Mouse (Mus musculus): Measurements from ENCODE around the gene Krtcap3. TPM values are rescaled to one million over a fixed set of nuclear protein-coding genes. Genes with fewer than 3 reads are reported as not detected.

The Krtcap3 gene
- polyA plus RNA-seq, 1 experiment: 4.6 TPM

GRCm38 (mm10) chr5:31297047-31297757 is 45.7 kb downstream of the Krtcap3 start, which contains the start of gene Gckr:
Gckr (plus strand) TSS chr5:31297443.
- H3K27ac ChIP-seq (ENCODE audit: insufficient read depth, low read depth, low read length): no peak within 1 kb of the TSS
- H3K4me3 ChIP-seq (ENCODE audit: insufficient read depth, low read length): no peak within 1 kb of the TSS
- TF ChIP-seq POLR2A (IDR thresholded peaks at IDR 0.05; ENCODE audit: borderline replicate concordance, low read depth, low read length): no peak
- no peak for TF ChIP-seq CTCF (IDR thresholded peaks at IDR 0.05; ENCODE audit: low read depth, low read length)
- H3K4me1 ChIP-seq (ENCODE audit: control insufficient read depth, insufficient read depth, low read length): peaks cover 6% of the 10 kb centered on the region

GRCm38 (mm10) chr5:31297981-31298380 is 46.5 kb downstream of the Krtcap3 start:
- Histone ChIP-seq H3K4me1 (ENCODE audit: control insufficient read depth, insufficient read depth, low read length) (peaks cover 6% of the 10 kb centered on the region), H3K4me3 (ENCODE audit: insufficient read depth, low read length) (no peak overlapping the region), H3K27ac (ENCODE audit: insufficient read depth, low read depth, low read length) (no peak overlapping the region)
- TF ChIP-seq POLR2A (IDR thresholded peaks at IDR 0.05; ENCODE audit: borderline replicate concordance, low read depth, low read length): no peak
- TF ChIP-seq CTCF (IDR thresholded peaks at IDR 0.05; ENCODE audit: low read depth, low read length): no peak

- no peak for TF ChIP-seq POLR2A (IDR thresholded peaks at IDR 0.05; ENCODE audit: borderline replicate concordance, low read depth, low read length)
- TF ChIP-seq CTCF (IDR thresholded peaks at IDR 0.05; ENCODE audit: low read depth, low read length): no peak
- H3K4me3 ChIP-seq (ENCODE audit: insufficient read depth, low read length): no peak overlapping the region
- peaks cover 6% of the 10 kb centered on the region for H3K4me1 ChIP-seq (ENCODE audit: control insufficient read depth, insufficient read depth, low read length)
- no peak overlapping the region for H3K27ac ChIP-seq (ENCODE audit: insufficient read depth, low read depth, low read length)
These were observed 47.0 kb downstream of the Krtcap3 start for GRCm38 (mm10) chr5:31298486-31298885.

GRCm38 (mm10) chr5:31301866-31302265 is 50.4 kb downstream of the Krtcap3 start:
- no peak overlapping the region for H3K4me3 ChIP-seq (ENCODE audit: insufficient read depth, low read length)
- no peak for TF ChIP-seq CTCF (IDR thresholded peaks at IDR 0.05; ENCODE audit: low read depth, low read length)
- TF ChIP-seq POLR2A (IDR thresholded peaks at IDR 0.05; ENCODE audit: borderline replicate concordance, low read depth, low read length): no peak

More at GRCm38 (mm10) chr5:31301866-31302265, 50.4 kb downstream of the Krtcap3 start:
- no peak overlapping the region for H3K27ac ChIP-seq (ENCODE audit: insufficient read depth, low read depth, low read length)
- peaks cover 6% of the 10 kb centered on the region for H3K4me1 ChIP-seq (ENCODE audit: control insufficient read depth, insufficient read depth, low read length)

Other genes starting within 250 kb of the Krtcap3 start
- gene Atraid, start 203.4 kb upstream of the Krtcap3 start, polyA plus RNA-seq (2012; ENCODE audit: insufficient read depth, insufficient read length, missing spikeins): 114 and 133 TPM in 2 replicates
- 5.5 and 7.5 TPM in 2 replicates for gene Slc5a6, start 202.8 kb upstream of the Krtcap3 start, polyA plus RNA-seq (2012; ENCODE audit: insufficient read depth, insufficient read length, missing spikeins)
- gene Cad, start 196.9 kb upstream of the Krtcap3 start, polyA plus RNA-seq (2012; ENCODE audit: insufficient read depth, insufficient read length, missing spikeins): 4.2 and 4.6 TPM in 2 replicates
- gene Dnajc5g, start 145.4 kb upstream of the Krtcap3 start, polyA plus RNA-seq (2012; ENCODE audit: insufficient read depth, insufficient read length, missing spikeins): not detected in 2 replicates
- gene Slc30a3, start 143.5 kb upstream of the Krtcap3 start, polyA plus RNA-seq (2012; ENCODE audit: insufficient read depth, insufficient read length, missing spikeins): not detected in 2 replicates
- not detected in 2 replicates for gene Trim54, start 135.0 kb upstream of the Krtcap3 start, polyA plus RNA-seq (2012; ENCODE audit: insufficient read depth, insufficient read length, missing spikeins)
- not detected in 2 replicates for gene Ucn, start 112.9 kb upstream of the Krtcap3 start, polyA plus RNA-seq (2012; ENCODE audit: insufficient read depth, insufficient read length, missing spikeins)
- 75.0 and 75.3 TPM in 2 replicates for gene Mpv17, start 97.4 kb upstream of the Krtcap3 start, polyA plus RNA-seq (2012; ENCODE audit: insufficient read depth, insufficient read length, missing spikeins)
- gene Gm29609, start 71.8 kb upstream of the Krtcap3 start, polyA plus RNA-seq (2012; ENCODE audit: insufficient read depth, insufficient read length, missing spikeins): 0.93 and 2.7 TPM in 2 replicates
- 80.4 and 90.2 TPM in 2 replicates for gene Gtf3c2, start 71.5 kb upstream of the Krtcap3 start, polyA plus RNA-seq (2012; ENCODE audit: insufficient read depth, insufficient read length, missing spikeins)
- gene Snx17, start 58.5 kb upstream of the Krtcap3 start, polyA plus RNA-seq (2012; ENCODE audit: insufficient read depth, insufficient read length, missing spikeins): 80.3 and 85.8 TPM in 2 replicates
- 28.3 and 28.9 TPM in 2 replicates for gene Eif2b4, start 58.3 kb upstream of the Krtcap3 start, polyA plus RNA-seq (2012; ENCODE audit: insufficient read depth, insufficient read length, missing spikeins)
- gene Zfp513, start 49.4 kb upstream of the Krtcap3 start, polyA plus RNA-seq (2012; ENCODE audit: insufficient read depth, insufficient read length, missing spikeins): 32.3 and 33.1 TPM in 2 replicates
- 61.2 and 67.7 TPM in 2 replicates for gene Ppm1g, start 31.0 kb upstream of the Krtcap3 start, polyA plus RNA-seq (2012; ENCODE audit: insufficient read depth, insufficient read length, missing spikeins)
- gene Nrbp1, start 10.8 kb upstream of the Krtcap3 start, polyA plus RNA-seq (2012; ENCODE audit: insufficient read depth, insufficient read length, missing spikeins): 84.1 and 85.8 TPM in 2 replicates
- not detected in 2 replicates for gene Gm9970, start 10.5 kb upstream of the Krtcap3 start, polyA plus RNA-seq (2012; ENCODE audit: insufficient read depth, insufficient read length, missing spikeins)
- gene Ift172, start 39.4 kb downstream of the Krtcap3 start, polyA plus RNA-seq (2012; ENCODE audit: insufficient read depth, insufficient read length, missing spikeins): 36.9 and 45.0 TPM in 2 replicates
- gene Fndc4, start 44.4 kb downstream of the Krtcap3 start, polyA plus RNA-seq (2012; ENCODE audit: insufficient read depth, insufficient read length, missing spikeins): not detected in 2 replicates
- gene Gckr, start 45.8 kb downstream of the Krtcap3 start, polyA plus RNA-seq (2012; ENCODE audit: insufficient read depth, insufficient read length, missing spikeins): not detected in 2 replicates
- gene Zfp512, start 200.7 kb downstream of the Krtcap3 start, polyA plus RNA-seq (2012; ENCODE audit: insufficient read depth, insufficient read length, missing spikeins): 24.8 and 34.2 TPM in 2 replicates
- not detected in 2 replicates for gene 4930548H24Rik, start 234.0 kb downstream of the Krtcap3 start, polyA plus RNA-seq (2012; ENCODE audit: insufficient read depth, insufficient read length, missing spikeins)
- 13.8 and 17.3 TPM in 2 replicates for gene Gpn1, start 243.1 kb downstream of the Krtcap3 start, polyA plus RNA-seq (2012; ENCODE audit: insufficient read depth, insufficient read length, missing spikeins)